Mouse (Mus musculus): ENCODE data around the gene Lta.

Lta gene

DNA sequence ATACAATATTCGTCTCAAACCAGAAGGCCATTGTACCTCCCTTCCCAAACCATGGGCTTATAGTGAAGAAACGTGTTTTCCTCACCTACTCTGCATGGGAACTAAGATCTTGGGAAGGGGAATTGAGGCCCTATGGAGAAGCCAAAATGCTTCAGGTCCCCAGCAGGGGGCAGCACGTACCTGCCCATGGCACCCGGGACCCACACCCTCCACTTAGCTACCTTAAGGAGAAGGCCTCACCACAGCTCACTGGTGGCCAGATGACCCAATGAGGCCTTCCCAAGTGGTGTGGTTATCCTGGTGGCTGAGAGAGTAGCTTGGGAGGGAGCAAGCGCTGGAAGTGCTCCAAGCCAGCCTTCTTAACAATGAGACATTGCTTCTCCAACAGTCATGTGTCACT is 26.6 kb downstream of the Lta start:
- peak; percentile 88 for DNase-seq (ENCODE audit: low spot score)

DNA sequence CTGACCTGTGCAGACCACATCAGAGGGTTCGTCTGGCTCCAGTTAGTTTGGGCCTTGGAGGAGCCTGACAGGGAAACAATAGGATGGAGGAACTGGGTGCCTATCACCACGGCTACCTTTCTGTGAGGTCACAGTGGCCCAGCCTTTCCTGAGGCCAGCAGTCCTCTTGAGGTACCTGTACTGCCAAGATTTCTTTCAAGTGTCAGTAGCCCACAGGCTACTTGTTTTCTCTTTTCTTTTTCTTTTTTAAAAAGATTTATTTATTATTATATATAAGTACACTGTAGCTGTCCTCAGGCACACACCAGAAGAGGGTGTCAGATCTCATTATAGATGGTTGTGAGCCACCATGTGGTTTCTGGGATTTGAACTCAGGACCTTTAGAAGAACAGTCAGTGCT is 29.2 kb downstream of the Lta start, which contains the start of gene Aif1:
Aif1 (minus strand) TSS at position 101 of the 400 bp plus-strand sequence.
- no peak for DNase-seq (ENCODE audit: low spot score)

DNA sequence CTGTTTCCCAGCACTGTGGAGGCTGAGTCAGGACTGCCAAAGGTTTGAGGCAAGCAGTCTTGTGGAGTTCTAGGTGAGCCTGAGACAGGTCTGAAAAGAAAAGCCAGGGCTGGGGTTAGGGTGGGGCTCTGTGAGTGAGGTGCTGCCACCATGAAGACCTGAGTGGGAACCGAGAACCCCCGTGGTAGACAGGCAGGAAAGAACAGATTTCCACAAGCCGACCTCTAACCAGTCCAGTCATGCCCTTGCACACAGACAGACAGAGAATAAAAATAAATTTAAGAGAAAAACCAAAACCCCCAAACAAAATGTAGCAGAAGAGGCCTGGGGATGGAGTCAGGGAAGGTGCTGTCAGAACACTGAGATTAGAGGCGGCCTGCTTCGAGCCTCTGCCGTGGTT is 29.8 kb downstream of the Lta start:
- no peak for DNase-seq (ENCODE audit: low spot score)

DNA sequence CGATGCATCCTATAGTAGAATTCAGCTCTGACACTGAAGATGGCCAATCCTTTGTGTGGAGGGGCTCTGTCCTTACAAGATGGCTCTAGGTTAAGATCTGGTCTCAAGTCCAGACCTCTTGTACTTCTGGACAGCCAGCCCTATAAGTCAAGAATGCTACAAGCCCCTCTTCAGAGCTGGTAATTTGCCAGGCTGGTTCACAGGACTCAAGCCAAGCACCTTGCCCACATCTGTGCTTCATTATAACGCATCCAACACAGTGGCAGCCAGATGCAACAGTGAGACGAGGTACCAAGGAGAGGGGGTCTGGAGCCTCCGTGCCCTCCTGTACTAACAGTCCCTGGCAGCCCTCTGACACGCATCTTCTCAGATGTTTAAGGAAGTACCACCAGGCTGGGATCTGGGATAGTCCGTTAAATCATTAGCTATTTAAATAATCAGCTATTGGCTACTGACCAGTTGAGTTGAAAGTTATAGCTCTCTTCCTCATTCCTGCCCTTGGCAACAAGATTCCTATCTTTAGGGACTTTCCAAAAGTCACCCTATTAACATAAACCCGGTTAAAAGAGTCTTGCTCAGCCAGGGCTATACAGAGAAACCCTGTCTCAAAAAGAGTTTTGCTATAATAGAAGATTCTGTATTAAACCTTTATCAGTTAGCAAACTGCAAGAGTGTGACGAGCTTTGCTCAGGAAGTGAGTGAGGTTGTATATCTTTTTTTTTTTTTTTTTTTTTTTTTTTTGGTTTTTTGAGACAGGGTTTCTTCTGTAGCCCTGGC is 30.8 kb downstream of the Lta start:
- DNase-seq (ENCODE audit: low spot score) = no peak

DNA sequence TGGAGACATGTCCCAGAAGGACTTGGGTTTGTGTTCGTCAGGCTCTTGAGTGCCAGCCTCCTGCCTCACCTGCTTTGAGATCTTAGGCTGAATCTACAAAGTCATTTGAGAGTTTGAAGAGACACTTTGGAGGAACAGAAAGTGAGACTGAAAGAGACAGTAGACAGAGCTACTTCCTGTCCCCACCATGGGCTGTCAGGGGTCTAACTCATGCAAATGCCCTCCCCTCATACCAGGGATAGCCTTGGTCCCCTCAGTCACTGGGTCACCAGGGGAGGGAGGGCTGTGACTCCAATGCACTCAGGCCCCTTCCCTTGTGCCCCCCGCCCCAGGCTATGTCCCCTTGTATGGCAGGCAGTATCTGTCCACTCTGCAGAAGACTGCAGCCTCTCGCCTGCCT is 31.8 kb downstream of the Lta start:
- no peak for DNase-seq (ENCODE audit: low spot score)

DNA sequence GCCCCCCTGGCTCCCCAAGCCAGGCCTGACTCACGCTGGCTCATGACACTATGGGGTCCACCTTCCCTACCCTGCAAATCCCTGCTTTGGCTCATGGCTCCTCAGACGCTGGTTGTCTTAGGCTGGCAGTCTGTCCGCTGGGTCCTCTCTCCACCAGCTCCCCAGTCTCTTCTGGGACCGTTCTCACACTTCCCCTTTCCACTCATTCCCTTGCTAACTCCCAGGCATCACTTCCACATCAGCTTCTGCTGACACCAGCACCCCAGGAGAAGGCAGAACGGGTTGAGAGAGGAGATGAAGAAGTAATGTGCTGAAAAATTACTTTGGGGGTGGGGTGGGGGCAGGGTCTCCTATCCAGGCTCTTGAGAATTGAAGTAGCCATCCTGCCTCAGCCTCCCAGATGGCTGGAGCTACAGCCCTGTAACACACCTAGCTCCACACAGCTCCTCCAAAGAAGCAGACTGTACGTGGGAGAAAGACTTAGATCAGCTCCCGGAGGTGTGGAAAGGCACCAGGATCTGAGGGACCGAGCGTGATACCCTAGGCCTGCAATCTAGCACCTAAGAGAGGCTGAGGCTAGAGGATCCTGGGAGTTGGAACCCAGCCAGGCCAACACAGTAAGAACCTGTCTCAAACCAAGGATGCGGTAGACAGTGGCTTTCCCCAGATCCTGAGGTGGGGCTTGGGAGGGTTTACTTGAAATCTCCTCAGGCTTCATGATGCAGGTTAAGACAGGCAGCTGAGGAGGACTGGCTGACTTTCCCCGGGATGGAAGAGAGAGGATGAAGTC is 32.5 kb downstream of the Lta start:
- no peak for DNase-seq (ENCODE audit: low spot score)

DNA sequence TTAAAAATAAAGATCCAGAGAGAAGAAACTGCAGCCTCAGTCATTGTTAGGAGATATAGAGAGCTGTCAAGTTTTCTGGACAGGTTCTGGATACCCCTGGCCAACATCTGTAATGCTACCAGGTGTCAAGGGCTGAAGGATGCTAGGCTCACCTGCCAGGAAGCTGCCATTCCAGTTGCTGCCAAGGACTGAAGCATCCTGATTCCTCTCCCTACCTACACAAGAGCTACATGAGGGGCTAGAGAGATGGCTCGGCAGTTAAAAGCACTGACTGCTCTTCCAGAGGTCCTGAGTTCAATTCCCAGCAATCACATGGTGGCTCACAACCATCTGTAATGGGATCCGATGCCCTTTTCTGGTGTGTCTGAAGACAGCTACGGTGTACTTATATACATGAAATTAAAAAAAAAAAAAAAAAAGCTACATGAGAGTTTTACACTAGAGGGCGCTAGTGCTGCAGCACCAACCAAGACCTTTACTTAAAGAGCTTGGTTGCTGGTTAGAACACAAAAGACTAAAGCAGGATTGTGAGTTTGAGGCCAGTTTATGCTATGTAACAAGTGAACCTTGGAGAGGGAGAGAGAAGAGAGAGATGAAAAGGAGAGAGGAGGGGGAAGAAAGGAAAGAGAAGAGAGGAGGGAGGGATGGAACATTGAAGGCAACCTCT is 36.5 kb downstream of the Lta start:
- DNase-seq (ENCODE audit: low spot score) = no peak

DNA sequence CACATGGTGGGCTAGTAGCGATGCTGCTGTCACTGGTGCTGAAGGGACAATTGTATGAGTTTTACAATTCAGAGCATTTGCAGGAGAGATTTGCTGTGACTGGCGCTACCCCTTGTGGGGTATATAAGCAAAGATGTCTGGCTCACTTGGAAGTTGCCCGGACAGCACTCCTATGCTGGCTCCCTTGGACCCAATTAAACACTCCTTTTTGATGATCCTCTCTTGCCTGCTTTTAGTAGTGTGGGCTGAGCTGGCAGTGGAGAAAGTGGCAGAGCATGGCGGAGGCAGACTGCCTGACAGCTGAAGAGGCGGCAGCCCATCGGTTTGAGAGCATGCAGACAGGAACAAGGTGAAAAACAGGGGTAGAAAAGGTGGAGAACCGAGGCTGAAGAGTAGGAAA is 37.4 kb downstream of the Lta start:
- DNase-seq (ENCODE audit: low spot score) = no peak

DNA sequence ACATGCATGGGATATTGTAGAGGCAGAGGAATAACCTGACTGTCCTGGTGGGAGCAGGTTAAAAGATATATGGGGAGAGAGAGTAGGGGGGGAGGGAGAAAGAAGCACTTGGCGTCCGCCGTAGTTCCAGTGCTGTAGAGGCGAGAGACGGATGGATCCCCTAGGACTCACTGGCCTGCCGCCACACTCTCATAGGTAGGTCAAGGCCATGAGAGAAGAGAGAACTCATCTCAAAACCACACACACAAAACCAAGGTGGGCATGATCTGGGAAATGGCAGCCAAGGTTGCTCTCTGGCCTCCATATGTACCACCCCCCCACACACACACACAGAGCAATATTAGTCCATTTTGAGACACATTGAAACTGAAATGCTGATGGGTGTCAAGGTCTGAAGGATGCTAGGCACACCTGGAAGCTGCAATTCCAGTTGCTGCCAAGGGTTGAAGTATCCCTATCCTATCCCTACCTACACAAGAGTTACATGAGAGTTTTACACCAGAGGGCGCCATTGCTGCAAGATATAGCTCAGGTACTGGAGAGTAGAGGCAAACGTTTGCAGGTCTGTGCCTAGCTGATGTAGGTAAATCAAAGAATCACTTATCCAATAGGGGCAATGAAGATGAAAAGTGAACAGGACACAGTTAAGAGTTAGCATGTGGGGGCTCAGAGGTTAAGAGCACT is 38.7 kb downstream of the Lta start:
- DNase-seq (ENCODE audit: low spot score) = no peak

DNA sequence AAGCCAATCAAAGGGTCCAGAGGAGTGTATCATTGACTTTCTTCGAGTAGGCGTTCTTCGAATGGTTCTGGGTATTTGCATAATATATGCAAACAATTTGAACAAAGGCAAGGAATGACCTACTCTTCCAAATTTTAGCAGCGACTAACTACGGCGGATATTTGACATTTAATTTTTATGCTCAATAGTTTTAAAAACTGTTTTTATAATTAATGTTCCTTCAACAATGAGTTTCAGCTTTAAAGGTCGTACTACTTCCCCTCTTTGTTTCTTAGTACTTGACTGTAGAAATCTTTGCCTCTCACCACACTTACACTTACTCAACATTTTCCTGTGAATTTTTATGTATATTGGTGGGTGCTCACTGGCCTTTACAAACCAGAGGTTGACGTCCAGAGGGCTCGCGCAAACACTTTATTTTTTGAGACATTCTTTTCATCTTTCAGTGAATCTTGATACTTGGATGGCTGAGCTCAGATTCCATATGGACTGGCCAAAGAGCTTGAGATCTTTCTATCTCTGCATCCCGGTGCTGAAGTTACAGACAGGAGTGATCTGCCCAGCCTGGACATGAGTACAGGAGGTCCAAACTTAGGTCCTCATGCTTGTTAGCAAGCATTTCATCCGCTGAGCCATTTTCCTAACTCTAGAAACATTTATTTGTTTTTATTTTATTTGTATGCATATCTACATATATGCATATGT is 39.5 kb downstream of the Lta start:
- no peak for DNase-seq (ENCODE audit: low spot score)

DNA sequence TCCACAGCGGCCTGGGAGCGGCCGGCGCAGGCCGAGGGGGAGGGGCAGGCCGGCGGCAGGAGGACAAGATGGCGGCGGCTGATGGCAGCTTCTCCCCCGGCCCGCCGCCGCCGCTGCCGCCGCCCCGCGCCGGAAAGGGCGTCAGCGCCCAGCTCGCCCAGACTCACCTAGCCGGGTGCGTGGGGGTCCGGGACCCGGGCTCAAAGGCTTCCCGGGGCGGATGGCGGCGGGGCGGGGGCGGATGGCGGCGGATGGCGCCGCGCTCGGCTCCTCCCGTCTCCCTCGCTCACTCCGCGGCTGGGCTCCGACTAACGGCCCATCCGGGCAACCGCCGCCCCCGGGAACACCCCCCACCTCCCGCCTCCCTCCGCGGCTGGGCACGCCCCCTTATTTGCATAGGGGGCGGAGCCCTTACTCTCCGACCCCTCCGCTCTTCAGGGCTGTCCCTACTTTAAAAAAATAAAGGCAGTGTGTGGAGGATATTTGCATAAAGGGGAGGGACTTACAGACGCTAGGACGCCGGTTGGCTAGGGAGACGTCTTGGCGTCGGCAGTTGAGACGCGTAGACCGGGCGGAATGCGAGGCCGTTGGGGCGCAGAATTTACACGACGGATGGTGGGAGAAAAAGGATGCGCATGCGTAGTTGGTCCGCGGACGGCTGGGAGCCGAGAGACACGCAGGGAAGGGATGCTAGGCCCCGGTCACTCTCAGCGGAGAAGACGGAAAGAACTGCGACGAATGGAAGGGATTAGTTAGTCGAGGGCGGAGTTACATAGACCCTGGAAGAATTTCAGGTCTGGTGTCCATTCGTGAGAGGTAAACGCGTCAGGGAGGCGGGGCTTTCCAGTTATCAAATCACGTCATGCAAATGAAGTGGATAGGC is 40.3 kb downstream of the Lta start, which contains the start of gene Prrc2a:
Prrc2a (minus strand) TSS at position 330 of the 883 bp plus-strand sequence.
- peak; percentile 97 for DNase-seq (ENCODE audit: low spot score)

DNA sequence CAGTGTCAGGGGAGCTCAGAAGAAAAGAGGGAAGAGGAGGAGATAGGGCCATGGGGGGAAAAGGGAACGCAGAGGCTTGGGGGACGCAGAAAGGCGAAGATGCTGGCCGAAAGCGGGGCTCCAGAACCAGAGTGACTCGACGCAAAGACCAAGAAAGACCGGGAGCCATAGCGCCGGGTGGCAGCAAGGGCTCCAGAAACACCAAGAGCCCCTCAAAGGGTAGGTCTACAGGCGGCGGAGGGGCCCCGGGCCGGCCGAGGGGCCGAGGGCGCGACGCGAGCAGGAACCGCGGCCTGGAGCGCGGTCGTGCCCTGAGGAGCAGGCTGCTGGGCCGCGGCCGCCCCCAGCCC is 41.0 kb downstream of the Lta start:
- DNase-seq (ENCODE audit: low spot score) = no peak

DNA sequence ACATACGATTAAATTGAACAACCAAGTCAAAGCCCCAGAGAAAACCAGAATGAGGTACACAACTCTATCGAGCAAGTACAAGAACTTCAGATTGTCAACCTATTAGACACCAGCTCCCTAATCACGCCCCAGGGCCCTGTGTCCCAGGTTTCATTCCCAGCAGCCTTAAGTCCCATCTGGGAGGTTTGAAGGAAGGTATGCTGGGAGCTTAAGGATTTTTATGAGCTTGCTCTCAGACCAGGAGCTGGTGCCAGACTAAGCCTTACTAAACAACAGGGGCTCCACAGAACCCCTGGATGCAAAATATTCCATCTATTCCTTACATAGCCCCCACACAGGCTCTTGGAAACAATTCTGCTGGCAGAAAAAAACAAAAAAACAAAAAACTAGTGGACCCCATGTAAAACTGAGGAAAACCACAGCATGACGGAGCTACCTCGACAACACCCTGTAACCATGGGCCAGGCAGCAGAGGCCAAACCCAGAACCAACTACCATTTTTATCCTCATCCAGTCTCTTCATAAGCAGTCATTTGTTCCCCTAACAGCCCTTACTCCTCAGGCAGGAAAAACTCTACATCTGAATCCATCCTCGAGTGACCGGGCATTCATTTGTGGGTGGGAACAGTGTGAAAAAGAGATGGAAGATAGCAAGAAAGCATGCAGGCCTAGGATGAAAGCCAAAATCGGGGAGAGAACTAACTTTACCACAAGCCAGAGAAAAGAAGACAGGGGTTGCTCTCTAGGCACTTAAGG is 41.6 kb downstream of the Lta start:
- DNase-seq (ENCODE audit: low spot score) = no peak

DNA sequence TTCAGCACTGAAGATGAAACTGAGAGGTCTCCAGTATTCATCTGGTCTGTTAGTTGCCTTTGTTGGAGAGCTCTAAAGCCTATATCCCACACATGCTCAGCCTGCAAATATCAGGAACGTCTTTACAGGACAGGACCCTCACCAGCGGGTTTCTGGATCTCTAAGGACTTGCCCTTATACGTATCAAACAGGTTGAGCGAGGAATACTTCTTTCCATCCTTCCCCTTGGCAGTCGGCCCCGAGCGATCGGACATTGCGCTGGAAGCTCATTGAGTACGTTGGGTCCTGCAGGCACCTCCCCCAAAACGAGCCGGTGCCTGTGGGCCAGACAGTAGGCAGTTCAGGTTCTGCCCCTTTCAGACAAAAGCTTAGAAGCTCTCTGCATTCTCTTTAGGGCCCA is 42.4 kb downstream of the Lta start:
- peak; percentile 75 for DNase-seq (ENCODE audit: low spot score)

DNA sequence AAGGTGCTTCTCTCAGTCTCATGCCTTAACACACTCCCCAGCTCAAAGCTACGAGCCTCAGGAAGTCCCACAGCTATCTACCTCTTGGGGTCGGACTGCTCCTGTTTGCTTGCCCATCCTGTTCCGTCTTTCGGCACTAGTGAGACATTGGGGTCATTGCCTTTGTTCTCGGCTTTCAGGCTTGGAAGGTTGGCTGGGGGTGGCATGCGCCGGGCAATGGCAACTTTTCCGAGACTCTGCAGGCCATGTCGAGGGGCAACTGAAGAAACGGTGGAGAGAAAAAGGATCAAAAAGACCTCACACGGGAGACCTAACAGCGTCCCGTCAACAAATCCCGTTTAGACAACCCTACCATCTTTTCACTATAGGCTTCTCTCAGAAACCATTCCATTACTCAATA is 43.0 kb downstream of the Lta start:
- no peak for DNase-seq (ENCODE audit: low spot score)

DNA sequence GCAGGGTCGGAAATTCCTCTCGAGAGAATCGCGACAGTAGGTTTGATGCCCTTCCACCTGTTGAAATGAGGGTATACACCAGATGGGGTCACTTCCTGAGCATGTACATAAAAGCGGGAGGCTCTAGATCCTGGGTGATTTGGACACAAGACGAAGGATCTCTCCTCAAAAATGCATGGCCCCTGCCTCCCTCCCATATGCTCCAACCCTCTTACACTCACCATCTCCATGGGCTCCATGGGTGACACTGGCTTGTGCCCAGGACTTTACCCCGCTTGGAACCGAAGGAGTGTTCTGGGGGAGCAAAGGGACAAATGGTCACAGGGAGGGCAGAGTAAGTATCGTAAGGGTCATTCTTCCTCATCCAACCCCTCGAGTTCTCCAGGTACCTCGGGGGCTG is 43.7 kb downstream of the Lta start:
- DNase-seq (ENCODE audit: low spot score) = no peak

DNA sequence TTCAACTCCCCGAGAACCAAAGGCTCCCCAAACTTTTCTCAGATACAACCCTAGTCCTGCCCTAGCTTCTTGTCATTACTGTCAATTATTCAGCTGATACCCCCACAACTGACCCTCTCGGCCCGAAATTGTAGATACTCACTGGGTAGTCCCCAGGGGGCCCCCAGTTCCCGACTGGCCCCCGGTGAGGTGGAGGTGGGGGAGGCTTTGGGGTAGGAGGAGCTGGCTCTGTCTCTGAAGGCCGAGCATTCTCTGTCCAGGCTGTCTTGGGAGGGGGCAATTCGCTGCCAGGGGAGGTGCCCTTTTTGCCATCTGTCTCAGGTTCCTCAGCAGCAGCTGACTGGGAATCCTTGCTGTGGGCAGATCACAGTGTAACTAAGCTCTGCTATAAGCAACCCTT is 45.5 kb downstream of the Lta start:
- DNase-seq (ENCODE audit: low spot score) = no peak

DNA sequence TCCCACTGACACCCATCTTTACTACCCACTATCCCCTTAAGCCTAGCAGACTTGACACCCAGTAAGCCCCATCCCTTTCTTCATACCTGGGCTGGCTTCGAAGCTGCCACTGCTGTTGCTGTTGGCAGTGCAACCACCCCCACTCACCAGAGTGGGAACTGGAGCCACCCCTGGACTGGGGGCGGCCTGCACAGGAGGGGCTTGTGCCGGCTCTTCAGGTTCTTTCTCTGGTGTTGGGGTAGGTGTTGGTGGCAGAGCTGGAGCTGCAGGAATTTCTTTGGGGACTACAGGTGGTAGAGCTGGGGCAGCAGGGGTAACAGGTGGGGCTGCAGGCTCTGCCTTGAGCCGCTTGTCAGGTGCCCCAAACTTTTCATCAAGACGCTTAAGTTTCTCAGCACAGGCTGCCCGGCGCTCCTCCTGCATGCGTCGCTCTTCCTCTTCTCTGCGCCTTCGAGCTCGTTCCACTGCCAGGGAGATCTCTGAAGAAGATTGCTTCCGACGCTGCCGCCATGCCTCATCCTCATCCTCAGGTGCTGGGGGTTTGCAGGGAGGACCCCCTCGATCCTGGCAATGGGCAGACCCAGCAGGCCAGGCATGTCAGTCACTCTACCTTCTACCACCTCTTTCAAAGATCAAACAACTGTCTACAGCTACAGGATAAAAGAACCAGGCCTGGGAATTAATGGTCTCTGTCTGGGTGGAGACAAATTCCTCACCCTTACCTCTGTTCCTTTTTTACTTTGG is 46.1 kb downstream of the Lta start:
- DNase-seq (ENCODE audit: low spot score) = no peak

DNA sequence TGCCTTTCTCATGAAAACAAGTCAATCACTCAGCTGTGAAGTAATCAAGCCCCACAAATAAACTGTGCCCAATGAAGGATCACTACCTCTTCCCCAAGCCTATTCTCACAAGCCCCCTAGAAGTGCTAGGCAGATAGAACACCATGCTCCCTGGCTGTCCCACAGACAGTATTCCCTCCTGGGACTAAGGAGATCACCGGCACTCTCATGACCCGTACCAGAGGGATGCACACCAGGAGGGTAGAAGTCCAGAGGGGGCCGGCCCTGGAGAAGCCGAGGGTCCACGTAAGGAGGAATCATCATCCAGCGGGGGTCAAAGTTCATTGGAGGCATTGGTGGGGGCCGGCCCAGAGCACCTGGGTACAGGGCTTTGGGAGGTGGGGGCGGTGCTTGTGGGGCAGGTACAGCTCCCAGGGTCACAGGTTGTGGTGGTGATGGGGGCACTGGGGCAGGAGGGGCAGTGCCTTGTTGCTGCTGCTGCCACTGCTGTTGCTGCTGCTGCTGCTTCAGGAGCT is 47.4 kb downstream of the Lta start:
- DNase-seq (ENCODE audit: low spot score) = no peak
